Mouse (Mus musculus): ENCODE data around the gene Ctla2a. TPM values are rescaled to one million over a fixed set of nuclear protein-coding genes. Genes with fewer than 3 reads are reported as not detected.
"Not testable (repeated sequence)": the region's sequence is repeated elsewhere in the genome, so short reads cannot be mapped to it uniquely, and the experiment has no call there.

Ctla2a gene
- total RNA-seq (2015; ENCODE audit: low replicate concordance) = 5.0 TPM in 1 of 2 replicates, not detected in the other
- total RNA-seq (2017; ENCODE audit: low replicate concordance) = 0.53 and 10.9 TPM in 2 replicates

GRCm38 (mm10) chr13:60936500-60936901 is at the start of gene Ctla2a, which contains the start of gene Gm49391:
Gene Ctla2a (minus strand): TSS chr13:60936625.
Gene Gm49391 (minus strand): TSS chr13:60936571.
- no peak for ATAC-seq (replicated peaks; ENCODE audit: low FRiP score, poor library complexity, severe bottlenecking)

GRCm38 (mm10) chr13:60972319-60972718 is 35.9 kb upstream of the Ctla2a start:
- ATAC-seq (replicated peaks; ENCODE audit: low FRiP score, poor library complexity, severe bottlenecking) = not testable (repeated sequence)

- not testable (repeated sequence) for ATAC-seq (replicated peaks; ENCODE audit: low FRiP score, poor library complexity, severe bottlenecking)
Measured at GRCm38 (mm10) chr13:60963985-60964384, 27.6 kb upstream of the Ctla2a start.

- ATAC-seq (replicated peaks; ENCODE audit: low FRiP score, poor library complexity, severe bottlenecking) = no peak
Measured at GRCm38 (mm10) chr13:60961706-60962105, 25.3 kb upstream of the Ctla2a start.

- ATAC-seq (replicated peaks; ENCODE audit: low FRiP score, poor library complexity, severe bottlenecking) = not testable (repeated sequence)
Measured at GRCm38 (mm10) chr13:60941884-60942283, 5.5 kb upstream of the Ctla2a start, which contains the start of gene Tpbpa. Gene Tpbpa (minus strand): TSS chr13:60941984.

GRCm38 (mm10) chr13:60935490-60935889 is 935 bp downstream of the Ctla2a start, which contains the start of gene Gm49393:
Gene Gm49393 (minus strand): TSS chr13:60935590.
- ATAC-seq (replicated peaks; ENCODE audit: low FRiP score, poor library complexity, severe bottlenecking) = not testable (repeated sequence)

- not testable (repeated sequence) for ATAC-seq (replicated peaks; ENCODE audit: low FRiP score, poor library complexity, severe bottlenecking)
Measured at GRCm38 (mm10) chr13:60904780-60905179, 31.6 kb downstream of the Ctla2a start, which contains the start of gene Tpbpb. Gene Tpbpb (minus strand): TSS chr13:60904880.

GRCm38 (mm10) chr13:60897328-60897727 is 39.1 kb downstream of the Ctla2a start, which contains the start of gene Ctla2b:
Gene Ctla2b (minus strand): TSS chr13:60897447.
- no peak for ATAC-seq (replicated peaks; ENCODE audit: low FRiP score, poor library complexity, severe bottlenecking)

- not testable (repeated sequence) for ATAC-seq (replicated peaks; ENCODE audit: low FRiP score, poor library complexity, severe bottlenecking)
Measured at GRCm38 (mm10) chr13:60896794-60897193, 39.6 kb downstream of the Ctla2a start, which contains the start of gene Gm49392. Gene Gm49392 (minus strand): TSS chr13:60896894.

- ATAC-seq (replicated peaks; ENCODE audit: low FRiP score, poor library complexity, severe bottlenecking) = no peak
Measured at GRCm38 (mm10) chr13:60895406-60896160, 40.8 kb downstream of the Ctla2a start.

GRCm38 (mm10) chr13:60892301-60892700 is 44.1 kb downstream of the Ctla2a start:
- ATAC-seq (replicated peaks; ENCODE audit: low FRiP score, poor library complexity, severe bottlenecking) = no peak

Other genes with a start within 250 kb of the Ctla2a start
- gene BC051665, start 150.3 kb downstream of the Ctla2a start, total RNA-seq (2015; ENCODE audit: low replicate concordance) = not detected in 2 replicates
- not detected in 2 replicates for gene BC051665, start 150.3 kb downstream of the Ctla2a start, total RNA-seq (2017; ENCODE audit: low replicate concordance)
- gene Ctsll3, start 133.8 kb downstream of the Ctla2a start, total RNA-seq (2015; ENCODE audit: low replicate concordance) = not detected in 2 replicates
- gene Ctsll3, start 133.8 kb downstream of the Ctla2a start, total RNA-seq (2017; ENCODE audit: low replicate concordance) = not detected in 2 replicates
- not detected in 2 replicates for gene 4930486L24Rik, start 72.2 kb downstream of the Ctla2a start, total RNA-seq (2015; ENCODE audit: low replicate concordance)
- gene 4930486L24Rik, start 72.2 kb downstream of the Ctla2a start, total RNA-seq (2017; ENCODE audit: low replicate concordance) = 0.90 TPM in 1 of 2 replicates, not detected in the other
- not detected in 2 replicates for gene Gm49392, start 39.7 kb downstream of the Ctla2a start, total RNA-seq (2015; ENCODE audit: low replicate concordance)
- not detected in 2 replicates for gene Gm49392, start 39.7 kb downstream of the Ctla2a start, total RNA-seq (2017; ENCODE audit: low replicate concordance)
- gene Ctla2b, start 39.2 kb downstream of the Ctla2a start, total RNA-seq (2015; ENCODE audit: low replicate concordance) = 2.5 and 10.1 TPM in 2 replicates
- 0.90 TPM in 1 of 2 replicates, not detected in the other for gene Ctla2b, start 39.2 kb downstream of the Ctla2a start, total RNA-seq (2017; ENCODE audit: low replicate concordance)
- gene Tpbpb, start 31.7 kb downstream of the Ctla2a start, total RNA-seq (2015; ENCODE audit: low replicate concordance) = not detected in 2 replicates
- not detected in 2 replicates for gene Tpbpb, start 31.7 kb downstream of the Ctla2a start, total RNA-seq (2017; ENCODE audit: low replicate concordance)
- not detected in 2 replicates for gene Gm49393, start 1.0 kb downstream of the Ctla2a start, total RNA-seq (2015; ENCODE audit: low replicate concordance)
- gene Gm49393, start 1.0 kb downstream of the Ctla2a start, total RNA-seq (2017; ENCODE audit: low replicate concordance) = not detected in 2 replicates
- gene Gm49391, start 54 bp downstream of the Ctla2a start, total RNA-seq (2015; ENCODE audit: low replicate concordance) = 3.2 TPM in 1 of 2 replicates, not detected in the other
- 3.0 TPM in 1 of 2 replicates, not detected in the other for gene Gm49391, start 54 bp downstream of the Ctla2a start, total RNA-seq (2017; ENCODE audit: low replicate concordance)
- gene Tpbpa, start 5.4 kb upstream of the Ctla2a start, total RNA-seq (2015; ENCODE audit: low replicate concordance) = not detected in 2 replicates
- not detected in 2 replicates for gene Tpbpa, start 5.4 kb upstream of the Ctla2a start, total RNA-seq (2017; ENCODE audit: low replicate concordance)
- gene Ctsj, start 69.3 kb upstream of the Ctla2a start, total RNA-seq (2015; ENCODE audit: low replicate concordance) = not detected in 2 replicates
- gene Ctsj, start 69.3 kb upstream of the Ctla2a start, total RNA-seq (2017; ENCODE audit: low replicate concordance) = not detected in 2 replicates
- not detected in 2 replicates for gene Ctsq, start 104.0 kb upstream of the Ctla2a start, total RNA-seq (2015; ENCODE audit: low replicate concordance)
- gene Ctsq, start 104.0 kb upstream of the Ctla2a start, total RNA-seq (2017; ENCODE audit: low replicate concordance) = not detected in 2 replicates
- not detected in 2 replicates for gene Ctsr, start 227.6 kb upstream of the Ctla2a start, total RNA-seq (2015; ENCODE audit: low replicate concordance)
- not detected in 2 replicates for gene Ctsr, start 227.6 kb upstream of the Ctla2a start, total RNA-seq (2017; ENCODE audit: low replicate concordance)